Mouse (Mus musculus) hindlimb bud, embryonic 11.5 days (tissue): ENCODE measurements around the gene Fbxo2.
"Not testable (repeated sequence)": the region's sequence is repeated elsewhere in the genome, so short reads cannot be mapped to it uniquely, and the experiment has no call there.

Experiments
- DNase-seq: peaks from one replicate; pipeline ENCODE4 v3.0.0-alpha.2; 2012; ENCODE audit warnings: low read depth, low spot score; ENCODE audit errors: extremely low spot score

Gene Fbxo2

GRCm38 (mm10) chr4:148171261-148171660, 10.8 kb downstream of the Fbxo2 start:
- DNase-seq = no peak

GRCm38 (mm10) chr4:148173811-148174494, 13.5 kb downstream of the Fbxo2 start:
- no peak for DNase-seq

- no peak for DNase-seq
Measured at GRCm38 (mm10) chr4:148174495-148174862, 14.1 kb downstream of the Fbxo2 start.

- not testable (repeated sequence) for DNase-seq
Measured at GRCm38 (mm10) chr4:148176603-148177002, 16.2 kb downstream of the Fbxo2 start.

- DNase-seq = no peak
Measured at GRCm38 (mm10) chr4:148177716-148178115, 17.3 kb downstream of the Fbxo2 start.

DNA sequence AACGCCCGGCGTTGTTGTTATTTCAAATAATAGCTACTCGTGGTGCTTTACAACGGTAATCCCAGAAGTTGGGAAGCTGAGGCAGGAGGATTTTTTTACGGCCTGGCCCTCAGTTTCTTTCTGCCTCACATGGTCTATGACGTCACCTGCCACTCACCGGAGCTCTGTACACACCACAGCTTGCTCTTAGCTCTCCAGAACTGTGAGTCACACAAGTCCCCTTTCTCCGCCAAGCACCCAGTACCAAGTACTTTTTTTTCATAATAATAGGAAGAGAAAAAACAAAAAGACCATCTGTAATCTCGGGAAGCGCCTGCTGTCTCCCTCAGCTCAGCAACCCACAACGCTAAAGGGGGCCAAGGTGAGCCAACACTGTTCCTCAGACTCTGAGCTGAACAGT, 21.1 kb downstream of the Fbxo2 start:
- DNase-seq = no peak

- DNase-seq = no peak
Measured at GRCm38 (mm10) chr4:148182363-148182762, 21.9 kb downstream of the Fbxo2 start.

DNA sequence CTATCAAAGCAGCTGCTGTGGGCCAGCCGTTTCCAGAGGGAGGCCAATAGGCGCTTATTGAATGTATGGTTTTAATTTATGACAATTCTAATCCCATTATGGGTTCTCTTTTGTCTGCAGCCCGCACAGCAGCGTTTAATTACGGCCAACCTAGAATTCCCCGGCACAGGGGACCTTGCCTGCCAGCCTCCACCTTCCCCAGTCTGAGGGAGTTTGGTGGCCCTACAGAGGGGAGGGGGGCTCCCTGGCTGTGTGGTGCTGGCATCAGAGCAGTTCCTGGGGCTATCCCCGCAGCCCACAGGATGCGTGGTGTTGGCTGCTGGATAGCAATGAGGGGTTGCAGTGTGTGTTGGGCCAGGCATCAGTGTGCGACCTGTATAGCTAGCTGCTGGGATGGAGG, 24.1 kb downstream of the Fbxo2 start:
- no peak for DNase-seq

- DNase-seq = no peak
Measured at GRCm38 (mm10) chr4:148185819-148186218, 25.4 kb downstream of the Fbxo2 start.

DNA sequence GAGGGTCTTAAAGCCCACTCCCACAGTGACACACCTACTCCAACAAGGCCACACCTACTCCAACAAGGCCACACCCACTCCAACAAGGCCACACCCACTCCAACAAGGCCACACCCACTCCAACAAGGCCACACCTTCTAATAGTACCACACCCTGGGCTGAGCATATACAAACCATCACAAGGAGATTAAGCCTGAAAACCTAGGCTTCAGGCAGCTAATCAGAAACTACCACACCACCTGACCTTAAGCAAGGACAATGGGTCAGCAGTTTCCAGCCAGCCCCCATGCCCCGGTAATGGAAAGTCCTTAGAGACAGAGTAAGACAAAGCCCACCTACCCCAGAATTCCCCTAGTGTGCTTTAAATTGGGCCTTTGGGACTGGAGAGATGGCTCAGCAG, 28.3 kb downstream of the Fbxo2 start:
- DNase-seq = not testable (repeated sequence)

DNA sequence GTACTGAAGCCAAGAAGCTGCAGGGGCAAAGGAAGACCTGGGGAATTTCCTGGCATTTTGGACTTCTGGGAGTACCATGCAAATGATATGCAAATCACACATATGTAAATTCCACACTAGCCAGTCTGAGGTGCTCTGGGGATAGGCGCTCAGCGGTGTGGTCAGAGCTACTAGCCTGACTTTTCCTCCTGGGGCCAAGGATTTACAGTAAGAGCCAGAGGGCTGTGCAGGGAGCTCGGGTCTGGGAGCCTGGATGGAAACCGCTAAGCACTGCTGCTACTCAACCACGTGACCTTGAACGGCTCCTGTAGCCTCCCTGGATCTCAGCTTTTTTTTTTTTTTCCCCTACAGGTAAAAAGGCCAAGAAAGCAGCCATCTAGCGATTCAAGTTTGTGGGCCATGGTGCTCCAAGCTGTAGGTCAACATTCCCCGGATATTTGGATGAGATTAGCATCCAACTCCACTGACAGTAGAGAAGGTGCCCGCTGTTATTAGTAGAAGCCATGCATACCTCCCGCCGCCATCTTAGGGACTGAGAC, 32.4 kb downstream of the Fbxo2 start:
- DNase-seq = no peak

GRCm38 (mm10) chr4:148194400-148194799, 34.0 kb downstream of the Fbxo2 start:
- no peak for DNase-seq

DNA sequence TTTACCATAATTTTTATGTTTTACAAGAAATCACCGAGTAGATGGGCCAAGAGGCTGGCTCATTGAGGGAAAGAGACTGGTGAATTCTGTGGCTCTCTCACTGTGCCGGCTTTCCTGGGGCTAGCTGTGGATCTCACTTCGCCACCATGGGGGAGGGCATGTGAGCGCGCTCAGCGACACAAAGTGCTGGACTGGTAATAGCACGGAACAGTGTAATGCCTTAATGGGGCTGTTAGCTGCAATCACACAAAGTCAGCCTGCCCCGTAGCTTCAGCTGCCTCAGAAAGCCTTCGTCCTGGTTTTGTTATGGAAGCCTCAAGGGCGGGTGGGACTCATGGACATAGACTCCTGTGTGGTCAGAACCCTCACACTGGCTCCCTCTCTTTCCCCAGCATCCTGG, 38.3 kb downstream of the Fbxo2 start:
- no peak for DNase-seq

- no peak for DNase-seq
Measured at GRCm38 (mm10) chr4:148203557-148203956, 43.1 kb downstream of the Fbxo2 start.

GRCm38 (mm10) chr4:148204061-148204872, 43.8 kb downstream of the Fbxo2 start:
- DNase-seq = no peak

- DNase-seq = no peak
Measured at GRCm38 (mm10) chr4:148204873-148205232, 44.4 kb downstream of the Fbxo2 start.

GRCm38 (mm10) chr4:148214460-148215136, 54.2 kb downstream of the Fbxo2 start:
- no peak for DNase-seq

DNA sequence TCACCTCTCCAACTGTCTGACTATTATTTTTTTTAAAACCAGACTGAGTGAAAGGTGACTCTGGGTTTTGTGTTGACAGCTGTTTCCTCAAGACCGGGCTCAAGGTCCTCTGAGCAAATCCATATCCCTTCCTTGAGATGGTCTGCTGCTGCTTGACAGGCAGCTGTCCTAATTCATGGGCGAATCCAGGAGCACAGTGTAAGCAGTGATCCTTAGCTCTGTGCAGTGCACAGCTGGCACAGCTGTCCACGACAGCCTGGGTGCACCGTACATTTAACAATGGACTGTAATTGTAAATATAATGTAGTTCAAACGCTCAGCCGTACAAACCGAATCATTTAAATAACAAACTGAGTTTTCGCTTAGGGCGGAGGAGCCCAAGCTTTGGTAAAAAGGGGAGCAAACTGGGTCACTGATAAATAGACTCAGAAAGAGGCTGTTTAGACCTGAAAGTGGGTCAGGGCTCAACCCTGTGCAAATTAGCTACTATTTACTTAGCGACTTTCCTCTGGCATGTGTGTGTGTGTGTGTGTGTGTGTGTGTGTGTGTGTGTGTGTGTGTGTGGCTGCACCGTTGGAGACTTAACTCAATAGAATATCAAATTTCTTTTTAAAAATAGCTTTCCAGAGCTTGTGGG, 55.0 kb downstream of the Fbxo2 start:
- DNase-seq = no peak
